Mouse (Mus musculus) cerebellum, postnatal 25 days (tissue): Measurements from ENCODE around the gene Slx4ip.

ENCODE experiments used
- DNase-seq, 2 experiments: peaks; one replicate each; pipeline ENCODE4 v3.0.0; 2021; ENCODE audit warnings: mixed read lengths in 2 of 2

The Slx4ip gene

DNA sequence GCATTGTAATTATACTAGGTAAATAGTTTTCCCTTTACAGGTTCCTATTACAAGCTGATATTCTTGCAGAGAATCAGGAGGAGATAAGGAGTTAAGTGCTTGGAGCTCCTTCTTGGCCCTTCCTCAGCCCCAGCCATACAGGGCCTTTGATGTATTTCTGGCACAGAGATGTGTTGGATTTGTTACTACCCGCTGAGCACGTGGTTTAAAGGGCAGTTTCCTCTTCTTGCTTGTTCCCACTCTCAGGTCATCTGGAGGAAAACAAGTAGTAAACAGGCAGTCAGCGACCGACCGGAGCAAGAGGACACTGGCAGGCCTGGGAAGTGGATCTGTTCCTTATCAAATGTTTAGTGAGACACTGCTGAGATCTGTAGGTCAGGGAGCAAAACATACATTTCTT lies 56.9 kb downstream of the Slx4ip start:
- DNase-seq: no peak

DNA sequence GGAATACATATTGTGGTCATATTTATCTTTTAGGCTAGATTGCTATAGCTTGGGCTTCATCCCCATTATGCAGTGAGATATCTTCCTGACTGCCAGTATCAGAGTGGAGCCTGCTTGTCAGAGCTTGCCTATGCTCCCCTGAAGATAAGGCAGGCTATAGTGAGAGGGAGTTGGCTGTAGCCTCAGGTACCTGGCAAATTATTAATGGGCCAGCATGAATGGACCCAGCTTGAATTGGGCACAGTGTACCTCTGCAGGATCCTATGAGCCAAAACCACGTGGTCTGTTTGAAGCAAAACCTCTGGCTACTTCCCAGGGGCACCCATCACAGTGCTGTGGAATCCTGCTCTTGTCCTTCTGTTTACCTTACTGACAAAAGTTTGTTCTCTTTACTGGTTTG lies 61.2 kb downstream of the Slx4ip start:
- peak in 1 of 2 experiments; percentile 19 for DNase-seq

- DNase-seq: no peak
Measured at GRCm38 (mm10) chr2:136955726-136956571, 64.9 kb downstream of the Slx4ip start.

DNA sequence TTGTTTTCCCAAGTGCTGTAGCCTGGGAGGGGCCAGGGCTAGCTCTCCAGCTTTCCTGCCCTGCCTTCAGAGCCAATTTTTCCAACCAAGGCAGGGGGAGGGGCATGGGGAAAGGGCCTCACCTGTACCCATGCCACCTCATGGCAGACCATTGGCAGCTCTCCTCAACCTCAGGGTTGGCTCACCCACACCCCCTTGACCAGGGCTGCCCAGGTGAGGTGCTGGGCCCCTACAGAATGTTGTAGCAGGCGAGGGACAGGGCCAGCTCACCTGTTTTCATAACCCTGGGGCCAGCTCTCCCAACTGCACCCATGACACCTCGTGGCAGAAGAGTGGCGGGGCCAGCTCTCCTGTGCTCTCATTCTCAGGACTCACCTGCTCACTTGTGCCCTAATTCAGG lies 67.7 kb downstream of the Slx4ip start:
- DNase-seq: no peak

DNA sequence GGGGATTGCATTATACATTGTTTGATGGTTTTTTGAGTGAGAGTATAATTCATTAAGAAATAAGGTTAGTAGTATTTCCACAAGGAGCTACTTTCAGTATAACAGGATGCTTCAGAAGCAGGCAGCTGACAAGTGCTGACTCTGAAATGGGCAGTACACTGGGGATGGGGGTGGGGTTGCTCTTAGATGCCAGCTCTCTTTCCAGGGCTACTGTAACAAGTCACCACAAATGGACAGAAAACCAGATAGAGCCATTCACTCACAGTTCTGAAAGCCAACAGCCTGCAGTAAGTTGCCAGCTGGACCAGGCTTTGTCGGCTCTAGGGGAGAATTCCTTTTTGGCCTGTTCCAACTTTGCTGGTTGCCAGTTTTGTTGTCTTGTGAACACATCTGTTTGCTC lies 84.8 kb downstream of the Slx4ip start:
- peak in 1 of 2 experiments; percentile 20 for DNase-seq

- DNase-seq: no peak
Measured at GRCm38 (mm10) chr2:136979056-136979772, 88.2 kb downstream of the Slx4ip start.

- no peak for DNase-seq
Measured at GRCm38 (mm10) chr2:136981062-136981879, 90.3 kb downstream of the Slx4ip start.

- no peak for DNase-seq
Measured at GRCm38 (mm10) chr2:136983959-136984358, 92.9 kb downstream of the Slx4ip start.

GRCm38 (mm10) chr2:136985998-136986730 lies 95.1 kb downstream of the Slx4ip start:
- no peak for DNase-seq

DNA sequence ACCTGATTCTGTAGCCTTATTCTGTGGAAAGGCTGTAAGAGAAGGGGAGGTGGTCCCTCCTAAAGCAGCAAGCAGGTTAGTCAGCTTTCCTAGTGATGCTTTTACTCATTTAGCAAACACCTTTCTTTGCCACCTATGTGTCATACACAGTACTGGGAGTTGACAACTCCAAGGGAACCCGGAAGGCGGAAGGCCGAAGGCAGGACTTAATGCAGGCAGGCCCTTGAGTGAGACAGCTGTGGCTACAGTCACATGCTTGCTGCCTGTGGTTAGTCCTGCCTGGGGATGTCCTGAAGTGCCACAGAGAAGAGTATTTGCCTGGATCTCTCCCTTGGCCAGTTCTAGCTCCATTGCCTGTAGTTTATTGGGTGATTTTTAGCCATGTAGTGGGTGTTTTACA lies 102.1 kb downstream of the Slx4ip start:
- no peak for DNase-seq

- DNase-seq: peak in 1 of 2 experiments; percentile 18
Measured at GRCm38 (mm10) chr2:136997104-136997503, 106.1 kb downstream of the Slx4ip start.

GRCm38 (mm10) chr2:137002031-137002430 lies 111.0 kb downstream of the Slx4ip start:
- DNase-seq: no peak

GRCm38 (mm10) chr2:137006656-137007055 lies 115.6 kb downstream of the Slx4ip start:
- DNase-seq: no peak

GRCm38 (mm10) chr2:137011980-137012379 lies 121.0 kb downstream of the Slx4ip start:
- no peak for DNase-seq

GRCm38 (mm10) chr2:137013151-137013550 lies 122.1 kb downstream of the Slx4ip start:
- DNase-seq: no peak

DNA sequence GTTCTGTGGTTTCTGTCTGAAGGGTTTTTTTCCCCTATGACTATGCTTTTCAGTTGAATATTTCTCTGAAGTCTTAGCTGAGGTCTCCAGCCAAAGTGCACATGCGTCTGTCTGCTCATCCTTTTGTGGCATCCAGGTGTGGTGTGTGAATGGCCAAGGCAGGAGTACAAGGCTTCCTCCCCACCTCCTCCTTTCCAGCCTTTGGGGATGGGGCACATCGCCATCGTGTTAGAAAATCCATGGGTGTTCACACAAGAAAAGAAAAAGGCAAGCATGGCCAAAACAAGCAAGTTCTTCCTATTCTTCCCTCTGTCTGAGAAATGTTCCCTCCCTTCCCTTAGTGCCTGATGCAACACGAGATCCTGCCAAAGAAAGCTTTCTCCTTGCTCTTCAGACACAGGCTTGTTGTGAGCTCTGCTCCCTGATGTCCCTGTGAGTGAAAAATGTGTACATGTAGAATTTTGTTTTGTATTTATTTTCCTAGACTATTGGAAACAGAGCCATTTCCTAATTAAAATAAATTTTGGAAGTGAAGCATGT lies 122.9 kb downstream of the Slx4ip start:
- DNase-seq: no peak

DNA sequence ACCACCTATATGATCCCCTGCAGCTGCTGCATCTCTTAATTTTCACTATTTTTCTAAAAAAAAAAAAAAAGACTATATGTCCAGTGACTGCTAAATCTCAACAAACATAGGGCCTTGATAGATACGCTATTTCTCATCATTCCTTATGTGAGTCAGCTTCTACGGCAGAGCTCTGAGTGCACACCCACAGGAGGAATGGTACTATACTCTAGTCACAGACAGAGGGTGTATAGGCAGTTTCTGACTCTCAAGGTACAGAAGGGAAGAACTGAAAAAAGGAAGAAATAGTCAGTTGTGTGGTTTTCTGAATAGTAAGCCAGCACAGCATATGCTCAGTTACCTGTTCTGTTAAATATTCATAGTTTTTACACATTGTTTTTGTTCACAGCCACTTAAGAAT lies 123.4 kb downstream of the Slx4ip start:
- no peak for DNase-seq

GRCm38 (mm10) chr2:137044122-137044521 lies 153.1 kb downstream of the Slx4ip start:
- no peak for DNase-seq

DNA sequence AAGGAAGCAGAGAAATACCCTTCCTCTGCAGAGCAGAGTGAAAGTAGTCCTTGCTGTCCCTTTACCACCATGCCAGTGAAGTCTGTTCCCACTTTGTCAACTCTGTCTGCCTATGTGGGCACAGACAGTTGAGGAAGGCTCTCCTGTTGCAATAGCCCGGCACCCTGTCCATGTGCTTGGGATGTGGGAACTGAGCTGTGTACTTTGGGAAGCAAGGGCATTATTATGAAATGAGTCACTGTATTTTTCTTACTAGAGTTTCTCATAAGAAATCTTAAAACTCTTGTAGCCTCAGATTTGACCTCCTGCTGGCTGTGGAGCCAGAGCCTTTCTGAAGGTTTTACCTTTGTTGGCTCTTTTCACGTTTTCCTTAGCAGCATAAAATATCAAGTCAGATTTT lies 158.3 kb downstream of the Slx4ip start:
- DNase-seq: no peak

DNA sequence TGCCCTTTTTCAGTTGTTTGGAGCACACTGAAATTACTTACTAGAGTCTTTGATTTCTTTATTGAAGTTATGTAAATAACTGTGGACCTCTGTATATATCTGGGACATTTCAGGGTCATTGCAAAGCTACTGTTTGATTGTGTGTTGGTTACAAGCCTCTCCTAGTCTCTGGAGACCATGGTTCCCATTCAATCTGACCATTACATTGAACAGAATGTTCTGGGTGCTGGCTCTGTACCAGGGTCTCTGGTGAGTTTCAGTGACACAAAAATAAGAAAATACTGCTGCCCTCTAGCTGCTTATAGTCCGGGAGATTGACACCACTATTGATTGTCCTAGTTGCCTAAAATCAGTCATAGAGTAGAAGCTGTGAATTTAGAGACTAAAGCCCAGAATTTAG lies 158.9 kb downstream of the Slx4ip start:
- no peak for DNase-seq

- DNase-seq: no peak
Measured at GRCm38 (mm10) chr2:137063829-137064228, 172.8 kb downstream of the Slx4ip start.

DNA sequence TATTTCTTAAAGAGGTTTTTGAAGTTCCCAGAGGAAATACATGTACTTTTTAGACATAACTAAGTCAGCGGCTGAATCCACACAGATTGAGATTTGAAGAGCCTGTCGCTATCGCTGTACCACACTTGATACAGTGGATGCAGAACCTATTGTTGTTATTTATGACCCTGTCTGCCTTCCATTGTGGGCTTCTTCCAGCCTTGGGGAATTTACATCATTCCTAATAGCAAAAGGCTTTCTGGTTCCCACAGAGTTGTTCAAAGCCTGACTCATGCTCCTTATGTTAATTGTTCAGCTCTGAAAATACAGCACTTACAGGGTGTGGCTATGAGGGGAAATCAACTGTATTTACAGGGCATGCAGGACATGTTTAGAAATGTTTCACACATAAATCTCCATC lies 173.5 kb downstream of the Slx4ip start:
- no peak for DNase-seq
